Mouse (Mus musculus): Measurements from ENCODE around the gene Rtn2. TPM values are rescaled to one million over a fixed set of nuclear protein-coding genes. Genes with fewer than 3 reads are reported as not detected.
"Not testable (repeated sequence)": the region's sequence is repeated elsewhere in the genome, so short reads cannot be mapped to it uniquely, and the experiment has no call there.

Gene Rtn2
- total RNA-seq, 4 experiments from 2014 or later = 108 to 133 (median 114) TPM

- DNase-seq (ENCODE audit: low spot score in 2 of 2) = no peak
These were observed 13.3 kb upstream of the Rtn2 start for GRCm38 (mm10) chr7:19268993-19269681.

GRCm38 (mm10) chr7:19269721-19270441, 12.5 kb upstream of the Rtn2 start:
- no peak for DNase-seq (ENCODE audit: low spot score in 2 of 2)

- no peak for DNase-seq (ENCODE audit: low spot score in 2 of 2)
These were observed 11.8 kb upstream of the Rtn2 start for GRCm38 (mm10) chr7:19270509-19271237.

GRCm38 (mm10) chr7:19271238-19272172, 10.9 kb upstream of the Rtn2 start, which contains the start of gene Vasp:
Vasp (minus strand) TSS chr7:19271817.
- peak; percentile 67 to 84 for DNase-seq (ENCODE audit: low spot score in 2 of 2)

DNA sequence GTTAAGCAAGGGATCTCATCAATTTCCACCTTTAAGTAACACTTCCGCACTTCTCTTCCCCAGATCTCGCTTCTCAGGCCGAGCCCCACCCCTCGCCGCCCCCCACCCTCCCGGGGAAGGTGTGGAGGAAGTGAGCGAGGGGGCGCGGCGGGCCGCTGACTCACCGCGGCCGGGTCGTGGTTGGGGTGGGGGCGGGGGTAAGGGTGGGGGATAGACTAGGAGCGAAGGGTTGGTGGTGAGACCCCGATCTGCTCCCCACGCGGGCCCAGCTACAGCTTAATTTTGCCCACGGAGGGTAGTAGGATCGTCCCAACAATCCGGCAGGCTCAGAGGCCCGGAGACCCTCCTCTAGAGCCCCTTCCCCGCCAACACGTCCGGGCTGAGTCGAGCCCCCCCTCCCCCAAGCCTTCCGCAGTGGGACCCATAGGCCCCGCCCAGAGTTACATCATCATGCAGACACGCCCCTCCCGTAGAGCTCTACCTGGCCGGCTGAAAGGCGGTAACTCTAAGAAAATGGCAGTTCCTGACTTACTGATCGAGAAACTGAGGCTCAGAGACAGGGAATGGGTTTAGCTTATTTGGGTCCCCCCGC, 10.2 kb upstream of the Rtn2 start:
- DNase-seq (ENCODE audit: low spot score in 2 of 2) = no peak

- no peak for DNase-seq (ENCODE audit: low spot score in 2 of 2)
These were observed 6.2 kb upstream of the Rtn2 start for GRCm38 (mm10) chr7:19276253-19276652.

GRCm38 (mm10) chr7:19279052-19279451, 3.4 kb upstream of the Rtn2 start:
- DNase-seq (ENCODE audit: low spot score in 2 of 2) = no peak

DNA sequence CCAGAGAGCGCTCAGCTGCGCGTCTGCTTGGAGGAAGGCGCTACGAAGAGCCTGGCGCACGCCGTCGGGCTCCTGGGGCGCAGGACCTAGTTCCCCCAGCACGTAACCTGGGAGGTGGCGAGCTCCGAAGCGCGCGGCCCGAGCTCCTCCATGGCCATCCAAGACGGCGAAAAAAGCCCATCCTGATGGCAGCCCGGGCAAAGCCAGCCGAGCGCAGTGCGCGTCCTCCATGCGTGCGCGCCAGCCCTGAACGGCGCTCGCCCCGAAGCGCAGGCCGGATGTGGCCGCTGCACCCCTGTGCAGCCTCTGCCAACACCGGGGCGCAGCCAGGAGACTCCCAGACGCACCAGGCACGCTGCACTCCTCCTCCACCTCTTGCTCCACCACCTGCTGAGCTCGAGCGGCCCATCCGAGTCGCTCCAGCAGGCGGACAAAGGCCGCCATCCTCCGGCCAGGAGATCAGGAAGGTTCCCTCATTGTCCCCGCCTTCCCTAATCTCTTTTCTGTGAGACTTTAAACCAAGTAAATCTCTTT, 2.8 kb upstream of the Rtn2 start, which contains the start of gene Ppm1n:
Gene Ppm1n (minus strand): TSS at position 484 of the 534 bp plus-strand sequence.
- no peak for DNase-seq (ENCODE audit: low spot score in 2 of 2)

- DNase-seq (ENCODE audit: low spot score in 2 of 2) = not testable (repeated sequence)
These were observed 632 bp upstream of the Rtn2 start for GRCm38 (mm10) chr7:19281680-19282304.

DNA sequence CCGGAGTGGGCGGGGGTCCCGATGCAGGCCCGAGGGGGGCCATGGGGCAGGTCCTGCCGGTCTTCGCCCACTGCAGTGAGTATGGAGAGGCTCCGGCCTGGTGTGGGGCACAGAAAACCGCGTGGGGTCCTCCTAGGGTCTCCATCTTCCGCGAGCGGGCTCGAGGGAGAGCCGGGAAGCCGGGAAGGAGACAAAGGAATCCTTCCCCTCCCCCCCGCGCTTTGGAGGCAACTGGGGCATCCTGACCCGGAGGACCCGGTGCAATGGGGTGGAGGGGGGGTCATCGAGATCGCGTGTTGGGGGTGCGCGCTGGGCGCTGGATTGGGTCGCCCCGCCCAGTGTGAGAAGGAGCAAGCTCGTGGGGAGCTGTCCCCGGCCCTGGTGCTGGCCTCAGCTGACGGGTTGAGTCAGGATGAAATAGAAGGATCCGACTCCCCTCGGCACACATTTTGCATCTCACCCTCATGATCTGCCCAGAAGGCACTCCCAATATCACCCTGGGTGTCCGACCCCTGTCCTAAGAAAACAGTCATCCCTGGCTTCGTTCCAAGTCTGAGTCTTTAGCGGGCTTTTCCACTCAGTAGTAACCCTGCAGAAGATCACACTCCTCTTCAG, 474 bp downstream of the Rtn2 start:
- peak in 1 of 2 experiments; percentile 50 for DNase-seq (ENCODE audit: low spot score in 2 of 2)

- no peak for DNase-seq (ENCODE audit: low spot score in 2 of 2)
These were observed 981 bp downstream of the Rtn2 start for GRCm38 (mm10) chr7:19283406-19283804.

- peak in 1 of 2 experiments; percentile 34 for DNase-seq (ENCODE audit: low spot score in 2 of 2)
These were observed 2.3 kb downstream of the Rtn2 start for GRCm38 (mm10) chr7:19284763-19285162.

DNA sequence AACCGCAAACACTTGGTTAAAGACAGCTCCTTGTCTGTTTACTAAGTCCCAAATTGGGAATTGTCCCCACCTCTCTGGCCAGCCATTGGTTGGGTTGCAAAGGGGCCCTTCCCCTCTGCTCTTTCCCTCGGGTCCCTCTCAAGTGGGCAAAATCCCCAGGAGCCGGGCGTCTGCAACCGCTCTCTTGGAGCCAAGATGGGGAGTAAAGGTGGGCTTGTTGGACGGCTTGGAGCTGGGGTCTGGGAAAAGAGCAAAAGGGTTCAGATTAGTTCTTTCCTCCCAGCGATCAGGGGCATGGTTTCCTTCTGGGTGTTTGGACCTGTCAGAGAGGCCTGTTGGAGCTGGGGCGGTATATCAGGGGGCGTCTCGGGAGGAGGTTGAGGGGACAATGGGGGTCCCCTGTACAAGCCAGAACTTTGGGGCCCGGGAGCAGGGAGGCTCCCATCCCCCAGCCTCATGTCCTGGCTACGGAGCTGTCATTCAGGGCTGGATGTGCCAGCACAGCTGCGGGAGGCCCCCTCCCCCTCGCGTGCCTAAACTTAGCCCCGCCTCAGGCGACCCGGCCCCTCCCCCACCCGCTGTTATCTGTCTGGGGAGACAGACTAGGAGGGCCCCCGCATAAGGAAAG, 8.7 kb downstream of the Rtn2 start:
- DNase-seq (ENCODE audit: low spot score in 2 of 2) = no peak

DNA sequence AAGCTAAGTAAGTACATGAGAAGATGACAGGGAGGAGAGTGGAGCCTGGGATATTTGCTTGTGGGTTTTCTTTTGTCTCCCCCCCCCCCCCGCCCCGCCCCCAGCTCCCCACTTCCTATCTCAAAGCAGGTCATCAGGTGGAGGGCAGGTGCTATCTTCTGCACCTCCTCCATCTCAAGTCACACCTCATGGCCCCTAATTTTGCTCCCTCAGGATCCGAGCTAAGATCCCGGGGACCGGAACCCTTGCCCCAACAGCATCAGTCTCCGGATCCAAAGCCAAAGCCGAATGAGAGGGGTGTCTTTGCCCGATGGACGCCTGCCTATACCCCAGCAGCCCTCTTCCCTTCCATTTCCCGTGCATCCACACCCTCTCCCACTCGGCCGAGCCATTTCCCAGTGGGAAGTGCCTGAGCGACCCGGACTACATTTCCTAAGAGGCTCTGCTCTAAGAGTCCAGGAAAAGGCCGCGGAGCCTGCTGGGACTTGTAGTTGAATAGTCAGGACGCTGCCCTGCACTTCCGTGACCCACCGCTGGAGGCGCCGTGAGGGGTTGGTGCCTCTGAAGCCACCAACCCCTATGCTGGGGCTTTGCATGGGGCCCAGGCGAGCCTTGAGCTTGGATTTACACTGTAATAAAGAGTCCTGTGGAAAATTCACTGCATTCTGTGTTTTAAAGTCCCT, 13.2 kb downstream of the Rtn2 start:
- peak; percentile 92 to 98 for DNase-seq (ENCODE audit: low spot score in 2 of 2)

DNA sequence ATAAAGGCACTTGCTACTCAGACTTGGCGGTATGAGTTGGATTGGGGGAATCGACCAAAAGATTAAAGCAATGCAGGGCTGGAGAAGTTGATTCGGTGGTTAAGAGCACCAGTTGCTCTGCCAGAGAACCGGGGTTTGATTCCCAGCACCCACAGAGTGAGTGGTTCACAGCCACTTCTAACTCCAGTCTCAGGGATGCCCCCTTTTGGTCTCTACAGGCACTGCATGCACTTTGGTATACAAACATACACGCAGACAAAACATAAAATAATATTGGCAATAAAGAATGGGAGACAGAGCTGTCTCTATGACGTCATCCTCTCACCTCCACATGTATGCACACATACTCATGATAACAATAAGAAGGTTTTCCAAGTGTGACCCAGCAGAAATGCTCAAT, 14.6 kb downstream of the Rtn2 start:
- DNase-seq (ENCODE audit: low spot score in 2 of 2) = no peak

DNA sequence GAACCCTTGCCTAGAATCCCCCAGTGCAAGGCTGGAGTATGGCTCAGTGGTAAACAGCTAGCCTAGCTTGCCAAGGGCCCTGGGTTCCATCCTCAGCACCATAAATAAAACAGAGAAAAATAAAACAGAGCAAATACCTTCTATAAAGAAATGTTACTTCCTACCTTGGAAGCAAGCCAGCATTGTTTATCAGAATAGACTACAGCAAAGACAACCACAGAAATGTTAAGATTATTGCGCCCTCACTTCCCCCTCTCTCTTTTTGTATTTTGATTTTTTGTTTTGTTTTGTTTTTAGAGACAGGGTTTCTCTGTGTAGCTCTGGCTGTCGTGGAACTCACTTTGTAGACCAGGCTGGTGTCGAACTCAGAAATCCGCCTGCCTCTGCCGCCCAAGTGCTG, 15.4 kb downstream of the Rtn2 start:
- DNase-seq (ENCODE audit: low spot score in 2 of 2) = no peak

DNA sequence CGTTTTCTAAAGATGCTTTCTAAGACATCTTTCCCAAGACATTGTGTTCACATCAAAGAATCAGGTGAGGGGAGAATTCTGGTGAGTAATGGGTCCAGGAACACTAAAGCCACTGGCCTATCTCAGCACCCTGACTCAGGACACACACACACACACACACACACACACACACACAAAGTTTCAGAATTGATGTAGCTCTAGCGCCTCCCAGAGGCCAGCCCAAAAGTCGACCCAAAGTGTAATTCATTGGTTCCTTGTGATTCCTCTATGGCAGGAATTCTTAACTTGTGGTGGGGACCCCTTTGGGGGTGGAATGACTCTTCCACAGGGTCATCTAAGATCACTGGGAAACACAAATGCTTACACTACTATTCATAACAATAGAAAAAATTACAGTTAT, 16.8 kb downstream of the Rtn2 start:
- no peak for DNase-seq (ENCODE audit: low spot score in 2 of 2)

All from left cerebral cortex, adult 8-10 months (tissue).